Mouse (Mus musculus): Measurements from ENCODE around the gene Rpl7a.
A peak's percentile ranks its signal among the peaks of the same experiment; 100 is the strongest.

The Rpl7a gene

GRCm38 (mm10) chr2:26914148-26914941 is 3.8 kb downstream of the Rpl7a start:
- DNase-seq (ENCODE audit: low spot score in 2 of 2), result no peak

- peak; percentile 84 to 90 for DNase-seq (ENCODE audit: low spot score in 2 of 2)
Observed at GRCm38 (mm10) chr2:26915927-26916728, 5.6 kb downstream of the Rpl7a start, which contains the start of the genes Surf2 and Surf1. TSS of gene Surf2 (plus strand) at chr2:26916367. TSS of gene Surf1 (minus strand) at chr2:26916530.

- DNase-seq (ENCODE audit: low spot score in 2 of 2), result no peak
Observed at GRCm38 (mm10) chr2:26916738-26917137, 6.2 kb downstream of the Rpl7a start.

GRCm38 (mm10) chr2:26919684-26920083 is 9.1 kb downstream of the Rpl7a start:
- no peak for DNase-seq (ENCODE audit: low spot score in 2 of 2)

GRCm38 (mm10) chr2:26920190-26920855 is 9.8 kb downstream of the Rpl7a start:
- no peak for DNase-seq (ENCODE audit: low spot score in 2 of 2)

- no peak for DNase-seq (ENCODE audit: low spot score in 2 of 2)
Observed at GRCm38 (mm10) chr2:26921784-26922183, 11.2 kb downstream of the Rpl7a start.

- DNase-seq (ENCODE audit: low spot score in 2 of 2), result no peak
Observed at GRCm38 (mm10) chr2:26927745-26928476, 17.3 kb downstream of the Rpl7a start.

- peak in 1 of 2 experiments; percentile 58 for DNase-seq (ENCODE audit: low spot score in 2 of 2)
Observed at GRCm38 (mm10) chr2:26930390-26930789, 19.8 kb downstream of the Rpl7a start.

GRCm38 (mm10) chr2:26932473-26933303 is 22.1 kb downstream of the Rpl7a start:
- no peak for DNase-seq (ENCODE audit: low spot score in 2 of 2)

GRCm38 (mm10) chr2:26933304-26934055 is 22.9 kb downstream of the Rpl7a start, which contains the start of the genes Surf4 and Stkld1:
TSS of gene Surf4 (minus strand) at chr2:26933928.
TSS of gene Stkld1 (plus strand) at chr2:26934047.
- DNase-seq (ENCODE audit: low spot score in 2 of 2), result peak; percentile 88 to 92

GRCm38 (mm10) chr2:26935286-26935685 is 24.7 kb downstream of the Rpl7a start:
- DNase-seq (ENCODE audit: low spot score in 2 of 2), result no peak

- no peak for DNase-seq (ENCODE audit: low spot score in 2 of 2)
Observed at GRCm38 (mm10) chr2:26936425-26936824, 25.9 kb downstream of the Rpl7a start.

GRCm38 (mm10) chr2:26941539-26941938 is 31.0 kb downstream of the Rpl7a start:
- no peak for DNase-seq (ENCODE audit: low spot score in 2 of 2)

GRCm38 (mm10) chr2:26943253-26943652 is 32.7 kb downstream of the Rpl7a start:
- no peak for DNase-seq (ENCODE audit: low spot score in 2 of 2)

GRCm38 (mm10) chr2:26950411-26950810 is 39.8 kb downstream of the Rpl7a start:
- no peak for DNase-seq (ENCODE audit: low spot score in 2 of 2)

GRCm38 (mm10) chr2:26951346-26951905 is 40.9 kb downstream of the Rpl7a start:
- no peak for DNase-seq (ENCODE audit: low spot score in 2 of 2)

GRCm38 (mm10) chr2:26952193-26952592 is 41.6 kb downstream of the Rpl7a start:
- no peak for DNase-seq (ENCODE audit: low spot score in 2 of 2)

GRCm38 (mm10) chr2:26952866-26953265 is 42.3 kb downstream of the Rpl7a start:
- DNase-seq (ENCODE audit: low spot score in 2 of 2), result no peak

GRCm38 (mm10) chr2:26954735-26955395 is 44.3 kb downstream of the Rpl7a start:
- no peak for DNase-seq (ENCODE audit: low spot score in 2 of 2)

Data from right cerebral cortex, postnatal 36 days (tissue).